Mouse (Mus musculus) myocyte (in vitro differentiated cells): Measurements from ENCODE around the gene B230219D22Rik.

ENCODE experiments used
- E2F4 ChIP-seq: IDR thresholded peaks from one replicate; pipeline ENCODE4 v1.6.1; 2011; ENCODE audit warnings: mild to moderate bottlenecking, control low read depth, moderate library complexity; ENCODE audit not compliant: insufficient read depth
- MAX ChIP-seq: IDR thresholded peaks from one replicate; pipeline ENCODE4 v1.6.1; 2011; ENCODE audit warnings: low read depth, mild to moderate bottlenecking, control low read depth
- POLR2A ChIP-seq: IDR thresholded peaks from one replicate; pipeline ENCODE4 v1.6.1; 2011; ENCODE audit warnings: low read depth, mild to moderate bottlenecking, control low read depth, moderate library complexity; ENCODE audit not compliant: insufficient read length
- POLR2AphosphoS2 ChIP-seq: IDR thresholded peaks from one replicate; pipeline ENCODE4 v1.6.1; 2011; ENCODE audit warnings: low read depth, control low read depth; ENCODE audit not compliant: insufficient read length
- REST ChIP-seq: IDR thresholded peaks from one replicate; pipeline ENCODE4 v1.6.1; 2011; ENCODE audit warnings: mild to moderate bottlenecking, control low read depth, moderate library complexity; ENCODE audit not compliant: insufficient read depth, insufficient read length
- SRF ChIP-seq: IDR thresholded peaks from one replicate; pipeline ENCODE4 v1.6.1; 2011; ENCODE audit warnings: low read depth; ENCODE audit not compliant: control insufficient read depth, insufficient read length
- TCF12 ChIP-seq: IDR thresholded peaks from one replicate; pipeline ENCODE4 v1.6.1; 2011; ENCODE audit warnings: mild to moderate bottlenecking, control low read depth; ENCODE audit not compliant: poor library complexity, insufficient read depth, severe bottlenecking
- USF1 ChIP-seq: IDR thresholded peaks from one replicate; pipeline ENCODE4 v1.6.1; 2011; ENCODE audit warnings: low read depth, mild to moderate bottlenecking, control low read depth, moderate library complexity

DNA sequence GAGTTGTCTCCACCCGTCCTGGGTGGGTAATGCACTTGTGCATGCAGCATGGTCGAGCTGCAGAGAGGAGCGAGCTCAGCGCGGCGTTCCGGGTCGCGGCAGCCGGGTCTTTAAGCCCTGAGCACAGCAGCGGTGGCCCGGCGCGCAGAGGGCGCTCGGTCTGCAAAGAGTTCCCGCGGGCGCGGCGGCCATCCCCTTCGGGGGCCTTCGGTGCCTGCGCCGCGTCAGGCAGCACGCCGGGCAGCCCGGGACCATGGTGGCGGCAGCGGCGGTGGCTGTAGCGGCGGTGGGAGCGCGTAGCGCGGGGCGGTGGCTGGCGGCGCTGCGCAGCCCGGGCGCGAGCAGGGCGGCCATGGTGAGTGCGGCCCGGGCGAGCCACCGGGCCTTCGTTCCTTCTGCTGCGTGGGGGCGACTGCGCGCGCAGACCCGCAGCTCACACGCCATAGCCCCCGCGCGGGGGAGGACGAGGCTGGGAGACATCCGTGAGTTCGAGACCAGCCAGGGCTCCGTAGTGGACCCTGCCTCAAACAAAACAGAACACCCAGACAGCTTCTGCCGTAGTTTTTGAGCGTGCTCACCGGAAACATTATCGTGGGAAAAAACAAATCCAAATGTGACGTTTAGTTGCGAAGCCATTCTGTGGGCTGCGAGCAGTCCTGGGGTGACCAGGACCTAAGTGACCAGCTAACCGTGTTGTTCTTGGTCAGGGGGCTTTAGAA is 34.4 kb downstream of the B230219D22Rik start, which contains the start of gene Pcbd2:
- no peak for TF ChIP-seq USF1
- TF ChIP-seq E2F4: peak; percentile 34
- peak; percentile 85 for TF ChIP-seq POLR2A
- TF ChIP-seq REST: no peak
- no peak for TF ChIP-seq TCF12
- no peak for TF ChIP-seq MAX
- no peak for TF ChIP-seq SRF
- peak; percentile 87 for TF ChIP-seq POLR2AphosphoS2
